Mouse (Mus musculus) right cerebral cortex, postnatal 25 days (tissue): Measurements from ENCODE around the gene Olfr821.
"Not testable (repeated sequence)": the region's sequence is repeated elsewhere in the genome, so short reads cannot be mapped to it uniquely, and the experiment has no call there.

Experiments
- DNase-seq: peaks from one replicate; pipeline ENCODE4 v3.0.0; 2022

Gene Olfr821

DNA sequence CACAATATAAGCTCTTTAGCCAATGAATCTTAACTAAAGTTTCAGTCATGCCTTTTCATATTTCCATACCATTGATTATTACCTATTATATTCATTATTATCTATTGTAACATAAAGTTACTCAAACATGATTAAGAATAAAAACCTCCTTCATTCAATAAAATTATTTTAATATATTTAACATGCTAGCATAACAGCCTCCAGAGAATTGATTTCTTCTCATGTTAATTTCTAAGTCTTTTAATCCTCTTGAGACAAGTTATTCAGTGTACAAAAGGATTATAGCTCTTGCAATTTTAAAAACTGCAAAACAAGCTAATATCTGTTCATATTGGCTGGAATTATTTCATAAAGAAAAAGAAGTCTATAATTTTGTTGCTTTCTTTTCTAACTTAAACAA is at the start of gene Olfr821:
Gene Olfr821, plus strand, starts transcription at position 301 of the 400 bp plus-strand sequence.
- no peak for DNase-seq

DNA sequence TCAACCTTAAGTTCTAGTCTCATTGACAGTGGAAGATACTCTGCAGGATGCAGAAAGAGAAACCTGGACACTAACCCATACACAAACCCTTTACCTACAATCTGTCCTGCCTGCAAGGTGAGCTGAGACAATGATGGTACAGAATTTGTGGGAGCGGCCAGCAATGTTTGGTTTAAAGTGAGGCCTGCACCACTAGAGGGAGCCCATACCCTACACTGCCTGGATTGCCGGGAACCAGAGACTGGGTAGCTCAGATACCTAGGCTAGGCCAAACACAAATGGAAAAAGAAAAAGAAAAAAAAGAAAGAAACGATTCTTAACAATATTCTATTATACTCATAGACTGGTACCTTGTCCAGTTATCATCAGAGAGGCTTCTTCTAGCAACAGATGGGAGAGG is 48.3 kb upstream of the Olfr821 start:
- not testable (repeated sequence) for DNase-seq

DNA sequence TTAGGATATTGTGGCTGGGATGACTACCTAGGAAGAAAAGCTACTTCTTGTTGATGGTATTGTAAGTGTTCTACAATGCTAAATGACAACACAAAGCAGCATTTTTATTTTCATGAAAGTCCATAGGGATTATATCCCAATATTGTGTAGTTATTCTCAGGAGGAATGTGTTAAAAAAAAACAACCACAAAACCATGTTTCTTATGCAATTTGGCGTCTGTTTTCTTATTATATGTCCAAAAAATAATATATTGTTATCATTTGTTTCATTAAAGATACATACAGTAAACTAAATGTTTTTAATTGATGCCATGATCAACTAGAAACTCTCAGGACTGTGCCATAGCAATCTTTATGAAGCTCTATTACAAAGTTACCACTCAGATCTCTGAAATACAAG is 45.2 kb upstream of the Olfr821 start, which contains the start of gene Gm10310:
Gene Gm10310, minus strand, starts transcription at position 101 of the 400 bp plus-strand sequence.
- DNase-seq: not testable (repeated sequence)

- DNase-seq: not testable (repeated sequence)
These were observed 26.0 kb upstream of the Olfr821 start for GRCm38 (mm10) chr10:130004104-130004503.

DNA sequence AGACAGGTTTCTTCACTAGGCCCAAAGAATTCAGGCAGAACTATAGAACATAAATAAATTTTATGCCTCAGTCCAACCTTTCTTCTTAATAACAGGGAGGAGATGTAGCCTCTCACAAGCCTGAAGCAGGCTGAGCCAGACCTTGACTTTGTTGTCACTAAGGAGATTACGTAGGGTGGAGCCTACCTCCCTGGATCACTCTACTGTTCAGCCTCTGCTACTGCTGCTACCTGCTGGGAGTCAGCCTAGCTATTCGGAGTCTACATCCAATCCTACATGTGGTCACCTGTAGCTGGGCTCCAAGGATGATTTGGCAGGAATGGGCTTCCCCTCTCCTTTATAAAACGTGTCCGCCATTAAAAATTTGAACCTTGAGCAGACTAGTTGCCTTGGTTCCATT is 24.8 kb upstream of the Olfr821 start:
- DNase-seq: not testable (repeated sequence)

DNA sequence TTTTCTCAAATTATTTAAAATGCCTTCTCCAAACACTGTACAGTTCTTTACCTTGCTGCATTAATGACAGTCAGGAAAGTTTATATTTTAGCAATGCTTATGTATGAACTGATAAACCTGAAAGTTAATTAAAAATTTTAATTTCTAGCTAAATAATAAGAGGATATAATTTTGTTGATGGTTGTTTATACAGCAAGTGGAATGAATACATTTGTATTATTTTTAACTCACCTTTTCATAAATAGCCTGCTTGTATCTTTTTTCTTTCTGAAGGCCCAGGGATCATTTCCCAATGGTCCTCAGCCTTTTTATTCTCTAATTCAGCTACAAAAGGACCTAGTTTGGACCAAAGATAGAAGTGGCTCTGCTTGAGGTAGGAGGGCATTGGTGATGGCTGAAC is 17.8 kb upstream of the Olfr821 start, which contains the start of gene Olfr820:
Gene Olfr820, plus strand, starts transcription at position 301 of the 400 bp plus-strand sequence.
- no peak for DNase-seq

DNA sequence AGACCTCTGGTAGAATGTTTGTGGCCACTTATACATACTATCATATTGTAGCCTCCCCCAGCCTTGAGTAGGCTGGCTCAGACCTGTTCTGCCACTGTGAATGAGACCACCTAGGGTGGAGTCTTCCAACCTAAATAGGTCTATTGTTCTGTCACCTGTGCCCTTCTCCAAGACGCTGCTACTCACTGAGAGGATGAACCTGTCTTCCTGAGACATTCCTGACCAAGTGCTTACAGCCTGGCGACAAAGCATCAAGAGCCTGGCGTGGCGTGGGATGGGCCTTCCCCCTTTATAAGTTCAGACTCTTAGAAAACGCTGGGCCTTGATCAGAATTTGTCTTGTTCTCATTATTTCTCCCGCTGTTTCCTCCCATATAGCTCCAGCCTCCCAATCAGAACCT is 6.9 kb downstream of the Olfr821 start:
- no peak for DNase-seq

GRCm38 (mm10) chr10:130070910-130071309 is 40.8 kb downstream of the Olfr821 start, which contains the start of gene Olfr822:
TSS of gene Olfr822 (plus strand) at chr10:130071210.
- no peak for DNase-seq
